Mouse (Mus musculus): ENCODE data around the gene Gpr87. TPM values are rescaled to one million over a fixed set of nuclear protein-coding genes. Genes with fewer than 3 reads are reported as not detected.

The Gpr87 gene
- total and polyA plus RNA-seq, 3 experiments: not detected

DNA sequence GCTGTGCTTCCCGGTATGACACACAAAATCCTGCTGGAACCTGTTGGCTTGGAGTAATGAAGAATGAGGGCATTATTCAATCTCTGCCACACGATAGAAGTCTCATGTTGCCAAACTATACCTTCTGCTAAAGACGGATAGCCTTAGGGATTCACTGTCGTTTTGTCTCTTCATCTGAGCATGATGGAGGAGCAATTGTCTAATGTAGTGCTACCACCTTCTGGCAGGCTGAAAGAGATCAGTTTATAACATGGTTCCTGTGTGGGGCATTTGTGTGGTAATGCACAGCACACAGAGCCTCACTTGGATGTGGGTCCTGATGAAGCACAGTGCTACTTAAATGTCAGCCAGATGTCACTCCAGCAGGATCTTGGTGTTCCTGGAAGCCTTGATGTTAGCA lies 25.7 kb downstream of the Gpr87 start:
- Histone ChIP-seq H3K79me2 (ENCODE audit: control insufficient read depth, insufficient read depth, low read length, poor library complexity) (no peaks in the 10 kb centered on the region), H3K4me1 (ENCODE audit: control insufficient read depth in 1 of 2, insufficient read depth in 2 of 2, low read length in 2 of 2) (no peaks in the 10 kb centered on the region), H3K9me3 (replicated peaks; ENCODE audit: insufficient read depth, low read length) (no peaks in the 10 kb centered on the region), H3K27me3 (ENCODE audit: control insufficient read depth in 1 of 2, insufficient read depth in 2 of 2, low read length in 2 of 2) (peaks cover 0 to 2% of the 10 kb centered on the region in 2 experiments; a peak in 1 of 4 replicates), H3K9ac (ENCODE audit: control insufficient read depth, low read depth, low read length, poor library complexity, severe bottlenecking) (no peak overlapping the region), H3K36me3 (ENCODE audit: control insufficient read depth in 1 of 2, insufficient read depth in 2 of 2, low read length in 2 of 2) (no peaks in the 10 kb centered on the region), H3K4me3 (ENCODE audit: control insufficient read depth in 1 of 2, insufficient read depth in 1 of 2, low read depth in 2 of 2, low read length in 2 of 2) (no peak overlapping the region), H3K27ac (ENCODE audit: control insufficient read depth, low read depth, low read length) (no peak overlapping the region)
- DNase-seq (ENCODE audit: low read depth, low spot score): no peak
- no peak for TF ChIP-seq CHD2 (IDR thresholded peaks at IDR 0.05; ENCODE audit: low read length)
- TF ChIP-seq SIN3A (IDR thresholded peaks at IDR 0.05; ENCODE audit: low read length): no peak
- TF ChIP-seq GABPA (IDR thresholded peaks at IDR 0.05; ENCODE audit: low read depth, low read length): no peak
- TF ChIP-seq BHLHE40 (IDR thresholded peaks at IDR 0.05; ENCODE audit: borderline replicate concordance, low read depth, low read length): no peak
- TF ChIP-seq KAT2A (conservative IDR thresholded peaks at IDR 0.05; ENCODE audit: low read depth, low read length): no peak
- TF ChIP-seq HCFC1 (IDR thresholded peaks at IDR 0.05; ENCODE audit: low read depth, low read length): no peak
- 0 out of 2 replicates have a peak, but pooled peaks have one; percentile 3 for TF ChIP-seq SMC3 (IDR thresholded peaks at IDR 0.05; ENCODE audit: low read depth, low read length)
- no peak for TF ChIP-seq ZC3H11A (IDR thresholded peaks at IDR 0.05; ENCODE audit: low read depth, low read length)
- peak; percentile 8 for TF ChIP-seq RAD21 (IDR thresholded peaks at IDR 0.05; ENCODE audit: low read depth, low read length)

DNA sequence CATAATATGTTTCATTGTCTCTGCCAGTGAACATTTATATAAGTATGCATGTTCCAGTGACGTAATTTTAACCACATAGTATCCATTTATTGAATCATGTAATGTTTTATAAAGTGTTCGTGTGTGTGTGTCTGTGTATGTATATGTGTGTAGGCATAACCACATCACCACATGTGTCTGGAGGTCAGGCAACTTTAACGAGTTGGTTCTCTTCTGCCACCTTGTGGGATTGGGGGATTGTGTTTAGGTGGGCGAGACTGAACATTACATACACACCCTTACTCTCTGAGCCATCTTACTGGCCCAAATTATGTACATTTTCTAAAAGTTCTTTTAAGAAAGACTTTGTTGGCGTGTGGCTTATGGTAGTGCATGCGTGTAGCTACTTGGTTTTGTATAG lies 26.4 kb downstream of the Gpr87 start:
- H3K9ac ChIP-seq (ENCODE audit: control insufficient read depth, low read depth, low read length, poor library complexity, severe bottlenecking): no peak overlapping the region
- H3K4me3 ChIP-seq (ENCODE audit: control insufficient read depth in 1 of 2, insufficient read depth in 1 of 2, low read depth in 2 of 2, low read length in 2 of 2): no peak overlapping the region
- no peaks in the 10 kb centered on the region for H3K4me1 ChIP-seq (ENCODE audit: control insufficient read depth in 1 of 2, insufficient read depth in 2 of 2, low read length in 2 of 2)
- no peaks in the 10 kb centered on the region for H3K79me2 ChIP-seq (ENCODE audit: control insufficient read depth, insufficient read depth, low read length, poor library complexity)
- DNase-seq (ENCODE audit: low read depth, low spot score): no peak
- no peaks in the 10 kb centered on the region for H3K36me3 ChIP-seq (ENCODE audit: control insufficient read depth in 1 of 2, insufficient read depth in 2 of 2, low read length in 2 of 2)
- no peak overlapping the region for H3K27ac ChIP-seq (ENCODE audit: control insufficient read depth, low read depth, low read length)
- TF ChIP-seq CTCF (IDR thresholded peaks at IDR 0.05 in 2 of 3, conservative IDR thresholded peaks at IDR 0.05 in 1 of 3; ENCODE audit: control insufficient read depth in 1 of 3, insufficient read depth in 1 of 3, low read depth in 2 of 3, low read length in 3 of 3, poor library complexity in 1 of 3, severe bottlenecking in 1 of 3): peak in 2 of 3 experiments; percentile 4 to 24; a peak in 2 of 6 replicates
- no peak for TF ChIP-seq USF1 (IDR thresholded peaks at IDR 0.05; ENCODE audit: low read depth, low read length)
- peak; percentile 39 for TF ChIP-seq SMC3 (IDR thresholded peaks at IDR 0.05; ENCODE audit: low read depth, low read length)
- H3K27me3 ChIP-seq (ENCODE audit: control insufficient read depth in 1 of 2, insufficient read depth in 2 of 2, low read length in 2 of 2): no peaks in the 10 kb centered on the region
- H3K9me3 ChIP-seq (replicated peaks; ENCODE audit: insufficient read depth, low read length): no peaks in the 10 kb centered on the region

DNA sequence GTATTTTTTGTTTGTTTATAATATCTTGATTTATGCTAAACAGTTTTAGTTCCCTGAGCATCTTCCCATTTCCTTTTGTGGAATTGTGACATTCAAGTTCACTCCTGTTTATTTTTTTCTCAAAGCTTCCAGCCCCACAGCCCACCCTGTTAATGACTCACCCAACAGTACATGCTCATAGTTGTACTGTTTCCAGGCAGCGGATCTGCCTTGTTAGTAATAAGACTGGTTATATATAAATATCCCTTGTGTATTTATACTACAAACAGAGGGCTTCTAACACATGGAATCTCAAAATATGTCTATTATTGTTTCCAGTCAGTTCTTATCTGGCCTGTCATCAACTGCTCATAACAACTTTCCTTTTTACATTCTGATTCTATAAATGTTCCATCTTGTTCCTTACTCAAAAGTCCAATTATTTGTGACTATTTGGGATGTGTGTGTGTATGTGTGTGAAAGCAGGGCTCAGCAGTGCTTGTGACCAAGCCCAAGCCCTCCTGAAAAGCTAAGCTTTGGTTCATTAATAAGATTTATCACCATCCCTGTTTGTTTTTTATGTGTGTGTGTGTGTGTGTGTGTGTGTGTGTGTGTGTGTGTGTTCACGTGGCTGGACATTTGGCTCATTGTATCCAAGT lies 27.4 kb downstream of the Gpr87 start:
- Histone ChIP-seq H3K27ac (ENCODE audit: control insufficient read depth, low read depth, low read length) (no peak overlapping the region), H3K9me3 (replicated peaks; ENCODE audit: insufficient read depth, low read length) (no peaks in the 10 kb centered on the region), H3K4me3 (ENCODE audit: control insufficient read depth in 1 of 2, insufficient read depth in 1 of 2, low read depth in 2 of 2, low read length in 2 of 2) (no peak overlapping the region), H3K27me3 (ENCODE audit: control insufficient read depth in 1 of 2, insufficient read depth in 2 of 2, low read length in 2 of 2) (no peaks in the 10 kb centered on the region; a peak in 1 of 4 replicates), H3K9ac (ENCODE audit: control insufficient read depth, low read depth, low read length, poor library complexity, severe bottlenecking) (no peak overlapping the region), H3K36me3 (ENCODE audit: control insufficient read depth in 1 of 2, insufficient read depth in 2 of 2, low read length in 2 of 2) (no peaks in the 10 kb centered on the region), H3K79me2 (ENCODE audit: control insufficient read depth, insufficient read depth, low read length, poor library complexity) (no peaks in the 10 kb centered on the region), H3K4me1 (ENCODE audit: control insufficient read depth in 1 of 2, insufficient read depth in 2 of 2, low read length in 2 of 2) (no peaks in the 10 kb centered on the region)
- TF ChIP-seq RAD21 (IDR thresholded peaks at IDR 0.05; ENCODE audit: low read depth, low read length): no peak
- TF ChIP-seq ZC3H11A (IDR thresholded peaks at IDR 0.05; ENCODE audit: low read depth, low read length): no peak
- no peak for TF ChIP-seq BHLHE40 (IDR thresholded peaks at IDR 0.05; ENCODE audit: borderline replicate concordance, low read depth, low read length)
- TF ChIP-seq CTCF (IDR thresholded peaks at IDR 0.05 in 2 of 3, conservative IDR thresholded peaks at IDR 0.05 in 1 of 3; ENCODE audit: control insufficient read depth in 1 of 3, insufficient read depth in 1 of 3, low read depth in 2 of 3, low read length in 3 of 3, poor library complexity in 1 of 3, severe bottlenecking in 1 of 3): no peak
- TF ChIP-seq ZNF384 (IDR thresholded peaks at IDR 0.05; ENCODE audit: low read depth, low read length): no peak
- no peak for TF ChIP-seq GABPA (IDR thresholded peaks at IDR 0.05; ENCODE audit: low read depth, low read length)
- no peak for TF ChIP-seq MAX (IDR thresholded peaks at IDR 0.05; ENCODE audit: low read length)
- no peak for TF ChIP-seq MXI1 (IDR thresholded peaks at IDR 0.05; ENCODE audit: low read depth, low read length)
- no peak for TF ChIP-seq MEF2A (IDR thresholded peaks at IDR 0.05; ENCODE audit: extremely low read depth, insufficient replicate concordance, low read depth, low read length, poor library complexity, severe bottlenecking)
- no peak for TF ChIP-seq CHD1 (IDR thresholded peaks at IDR 0.05; ENCODE audit: low read depth, low read length)
- TF ChIP-seq ELF1 (IDR thresholded peaks at IDR 0.05; ENCODE audit: low read depth, low read length): no peak
- TF ChIP-seq ETS1 (IDR thresholded peaks at IDR 0.05; ENCODE audit: low read depth, low read length): no peak
- DNase-seq (ENCODE audit: low read depth, low spot score): no peak
